Mouse (Mus musculus): ENCODE measurements around the gene Tmem179. TPM values are rescaled to one million over a fixed set of nuclear protein-coding genes. Genes with fewer than 3 reads are reported as not detected.
A peak's percentile ranks its signal among the peaks of the same experiment; 100 is the strongest.

The Tmem179 gene
- total and polyA plus RNA-seq, 3 experiments = not detected

GRCm38 (mm10) chr12:112518105-112518504 is 1.6 kb upstream of the Tmem179 start:
- DNase-seq (ENCODE audit: extremely low read depth) = no peak
- H3K9ac ChIP-seq (ENCODE audit: insufficient read depth, low read depth) = no peak overlapping the region
- dilution Hi-C loops (cut with MboI; ENCODE audit: extremely low pct_ligation_motif_present, extremely low pct_unique_long_range_greater_than_20kb, low sequenced_read_pairs) (no loop called here), in situ Hi-C loops (cut with MboI; ENCODE audit: low pct_ligation_motif_present, low pct_unique_long_range_greater_than_20kb, low sequenced_read_pairs) (no loop called here)
- no peaks in the 10 kb centered on the region for H3K79me2 ChIP-seq (replicated peaks; ENCODE audit: control insufficient read depth, extremely low read depth, insufficient read depth, poor library complexity, severe bottlenecking)
- no peaks in the 10 kb centered on the region for H3K9me3 ChIP-seq (replicated peaks; ENCODE audit: low read length)
- no peaks in the 10 kb centered on the region for H3K36me3 ChIP-seq (replicated peaks in 1 of 2; ENCODE audit: control insufficient read depth in 1 of 2, insufficient read depth in 1 of 2, low read length in 1 of 2)
- H3K27me3 ChIP-seq (replicated peaks) = peaks cover 85% of the 10 kb centered on the region
- H3K4me3 ChIP-seq (replicated peaks in 1 of 3; ENCODE audit: low read depth in 2 of 3, low read length in 2 of 3, poor library complexity in 1 of 3) = no peak overlapping the region
- TF ChIP-seq KAT2A (IDR thresholded peaks at IDR 0.05; ENCODE audit: insufficient replicate concordance, low read length) (no peak), USF2 (conservative IDR thresholded peaks at IDR 0.05; ENCODE audit: low read depth, low read length) (no peak), MAZ (IDR thresholded peaks at IDR 0.05; ENCODE audit: low read depth, low read length) (no peak), POLR2AphosphoS2 (IDR thresholded peaks at IDR 0.05; ENCODE audit: low read depth, low read length) (no peak)
- H3K4me2 ChIP-seq (ENCODE audit: insufficient read depth, low read depth, poor library complexity, severe bottlenecking) = no peak overlapping the region
- H3K4me1 ChIP-seq (ENCODE audit: control insufficient read depth in 1 of 2, insufficient read depth in 2 of 2) = peaks cover 8 to 12% of the 10 kb centered on the region in 2 experiments
- no peak overlapping the region for H3K27ac ChIP-seq (ENCODE audit: insufficient read depth, low read depth)

DNA sequence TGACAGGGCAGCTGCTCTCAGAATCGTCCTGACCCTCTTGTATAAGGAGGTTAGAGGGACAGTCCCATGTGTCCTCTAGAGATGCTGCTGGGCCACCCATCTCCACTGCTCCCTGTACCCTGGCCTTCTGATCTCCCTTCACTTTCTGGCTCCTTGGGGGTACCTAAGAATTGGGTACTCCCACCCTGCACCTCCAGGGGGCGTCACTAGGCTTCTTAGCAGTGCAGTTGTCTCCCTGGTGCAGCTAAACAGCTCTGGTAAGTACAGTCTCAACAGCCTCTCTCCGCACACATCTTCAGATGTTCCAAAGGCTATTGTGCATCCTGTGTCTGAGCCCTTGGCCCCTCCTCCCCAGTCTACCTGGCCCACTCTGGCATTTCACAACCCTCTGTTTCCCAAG is 1.6 kb downstream of the Tmem179 start:
- Histone ChIP-seq H3K4me3 (replicated peaks in 1 of 3; ENCODE audit: low read depth in 2 of 3, low read length in 2 of 3, poor library complexity in 1 of 3) (no peak overlapping the region), H3K36me3 (replicated peaks in 1 of 2; ENCODE audit: control insufficient read depth in 1 of 2, insufficient read depth in 1 of 2, low read length in 1 of 2) (no peaks in the 10 kb centered on the region), H3K9ac (ENCODE audit: insufficient read depth, low read depth) (no peak overlapping the region), H3K27me3 (replicated peaks) (peaks cover 82% of the 10 kb centered on the region), H3K4me2 (ENCODE audit: insufficient read depth, low read depth, poor library complexity, severe bottlenecking) (no peak overlapping the region), H3K27ac (ENCODE audit: insufficient read depth, low read depth) (no peak overlapping the region), H3K9me3 (replicated peaks; ENCODE audit: low read length) (no peaks in the 10 kb centered on the region), H3K4me1 (ENCODE audit: control insufficient read depth in 1 of 2, insufficient read depth in 2 of 2) (peaks cover 8 to 12% of the 10 kb centered on the region in 2 experiments), H3K79me2 (replicated peaks; ENCODE audit: control insufficient read depth, extremely low read depth, insufficient read depth, poor library complexity, severe bottlenecking) (no peaks in the 10 kb centered on the region)
- peak; percentile 22 to 45; a peak in 3 of 4 replicates for TF ChIP-seq CTCF (conservative IDR thresholded peaks at IDR 0.05 in 1 of 2, IDR thresholded peaks at IDR 0.05 in 1 of 2; ENCODE audit: low read depth in 2 of 2, low read length in 2 of 2)
- peak; percentile 28 for TF ChIP-seq SMC3 (IDR thresholded peaks at IDR 0.05; ENCODE audit: low read depth, low read length)
- TF ChIP-seq RAD21 (IDR thresholded peaks at IDR 0.05; ENCODE audit: low read depth, low read length) = peak; percentile 8
- no peak for TF ChIP-seq TCF12 (IDR thresholded peaks at IDR 0.05; ENCODE audit: low read depth, low read length)
- dilution Hi-C loops (cut with MboI; ENCODE audit: extremely low pct_ligation_motif_present, extremely low pct_unique_long_range_greater_than_20kb, low sequenced_read_pairs) = no loop called here
- in situ Hi-C loops (cut with MboI; ENCODE audit: low pct_ligation_motif_present, low pct_unique_long_range_greater_than_20kb, low sequenced_read_pairs) = no loop called here
- no peak for DNase-seq (ENCODE audit: extremely low read depth)

- H3K79me2 ChIP-seq (replicated peaks; ENCODE audit: control insufficient read depth, extremely low read depth, insufficient read depth, poor library complexity, severe bottlenecking) = no peaks in the 10 kb centered on the region
- no peak overlapping the region for H3K4me3 ChIP-seq (replicated peaks in 1 of 3; ENCODE audit: low read depth in 2 of 3, low read length in 2 of 3, poor library complexity in 1 of 3)
- H3K9ac ChIP-seq (ENCODE audit: insufficient read depth, low read depth) = no peak overlapping the region
- H3K27me3 ChIP-seq (replicated peaks) = peaks cover 85% of the 10 kb centered on the region
- H3K36me3 ChIP-seq (replicated peaks in 1 of 2; ENCODE audit: control insufficient read depth in 1 of 2, insufficient read depth in 1 of 2, low read length in 1 of 2) = no peaks in the 10 kb centered on the region
- H3K27ac ChIP-seq (ENCODE audit: insufficient read depth, low read depth) = no peak overlapping the region
- peaks cover 0 to 8% of the 10 kb centered on the region in 2 experiments; a peak in 2 of 4 replicates for H3K4me1 ChIP-seq (ENCODE audit: control insufficient read depth in 1 of 2, insufficient read depth in 2 of 2)
- in situ Hi-C loops (cut with MboI; ENCODE audit: low pct_ligation_motif_present, low pct_unique_long_range_greater_than_20kb, low sequenced_read_pairs) (no loop called here), dilution Hi-C loops (cut with MboI; ENCODE audit: extremely low pct_ligation_motif_present, extremely low pct_unique_long_range_greater_than_20kb, low sequenced_read_pairs) (no loop called here)
- TF ChIP-seq MYC (IDR thresholded peaks at IDR 0.05; ENCODE audit: low read depth, low read length) (no peak), TBP (conservative IDR thresholded peaks at IDR 0.05; ENCODE audit: low read depth, low read length) (no peak), NRF1 (IDR thresholded peaks at IDR 0.05; ENCODE audit: low read depth, low read length) (no peak), ZC3H11A (IDR thresholded peaks at IDR 0.05; ENCODE audit: low read depth, low read length) (no peak), POLR2AphosphoS2 (IDR thresholded peaks at IDR 0.05; ENCODE audit: low read depth, low read length) (no peak), JUND (conservative IDR thresholded peaks at IDR 0.05; ENCODE audit: low read depth, low read length) (no peak), SIN3A (IDR thresholded peaks at IDR 0.05; ENCODE audit: low read length) (no peak), HCFC1 (IDR thresholded peaks at IDR 0.05; ENCODE audit: low read depth, low read length) (no peak), POLR2A (IDR thresholded peaks at IDR 0.05; ENCODE audit: low read depth, low read length) (no peak), MAZ (IDR thresholded peaks at IDR 0.05; ENCODE audit: low read depth, low read length) (no peak), CHD2 (IDR thresholded peaks at IDR 0.05; ENCODE audit: low read length) (no peak), UBTF (IDR thresholded peaks at IDR 0.05; ENCODE audit: low read depth, low read length) (no peak), MAX (IDR thresholded peaks at IDR 0.05; ENCODE audit: low read length) (no peak), RAD21 (IDR thresholded peaks at IDR 0.05; ENCODE audit: low read depth, low read length) (no peak), ZMIZ1 (IDR thresholded peaks at IDR 0.05; ENCODE audit: low read depth, low read length) (no peak), RCOR1 (conservative IDR thresholded peaks at IDR 0.05; ENCODE audit: low read depth, low read length) (no peak), CHD1 (IDR thresholded peaks at IDR 0.05; ENCODE audit: low read depth, low read length) (no peak), USF2 (conservative IDR thresholded peaks at IDR 0.05; ENCODE audit: low read depth, low read length) (no peak), E2F4 (IDR thresholded peaks at IDR 0.05; ENCODE audit: insufficient replicate concordance, low read depth, low read length) (no peak)
- no peak overlapping the region for H3K4me2 ChIP-seq (ENCODE audit: insufficient read depth, low read depth, poor library complexity, severe bottlenecking)
- DNase-seq (ENCODE audit: extremely low read depth) = no peak
- no peaks in the 10 kb centered on the region for H3K9me3 ChIP-seq (replicated peaks; ENCODE audit: low read length)
Measured at GRCm38 (mm10) chr12:112510733-112511372, 5.7 kb downstream of the Tmem179 start.
